Mouse (Mus musculus) bone marrow macrophage, adult 2 months (primary cell): Measurements from ENCODE around the gene Fam98c. TPM values are rescaled to one million over a fixed set of nuclear protein-coding genes. Genes with fewer than 3 reads are reported as not detected.

Experiments used
- H3K27ac ChIP-seq: 2 replicates; pipeline ENCODE4 v1.5.1; 2012; ENCODE audit warnings: low read depth, low read length; ENCODE audit not compliant: insufficient read depth
- H3K4me1 ChIP-seq: 2 replicates; pipeline ENCODE4 v1.6.1; 2012; ENCODE audit warnings: low read length; ENCODE audit not compliant: control insufficient read depth, insufficient read depth
- H3K4me3 ChIP-seq: 2 replicates; pipeline ENCODE4 v1.5.1; 2012; ENCODE audit warnings: mild to moderate bottlenecking, low read length, moderate library complexity; ENCODE audit not compliant: insufficient read depth
- CTCF ChIP-seq: IDR thresholded peaks from 2 replicates; pipeline ENCODE4 v1.5.1; 2012; ENCODE audit warnings: low read depth, mild to moderate bottlenecking, low read length, moderate library complexity
- POLR2A ChIP-seq: IDR thresholded peaks from 2 replicates; pipeline ENCODE4 v1.6.1; 2012; ENCODE audit warnings: mild to moderate bottlenecking, low read depth, low read length, borderline replicate concordance
- polyA plus RNA-seq: library from polyadenylated mRNA; stranded (reverse); fragments of >200 nt; gene quantifications from 2 replicates; pipeline ENCODE4 v1.2.4, GENCODE M21; 2012; ENCODE audit not compliant: missing spikeins, insufficient read depth, insufficient read length

The Fam98c gene
- polyA plus RNA-seq, 1 experiment, result 30.1 TPM

DNA sequence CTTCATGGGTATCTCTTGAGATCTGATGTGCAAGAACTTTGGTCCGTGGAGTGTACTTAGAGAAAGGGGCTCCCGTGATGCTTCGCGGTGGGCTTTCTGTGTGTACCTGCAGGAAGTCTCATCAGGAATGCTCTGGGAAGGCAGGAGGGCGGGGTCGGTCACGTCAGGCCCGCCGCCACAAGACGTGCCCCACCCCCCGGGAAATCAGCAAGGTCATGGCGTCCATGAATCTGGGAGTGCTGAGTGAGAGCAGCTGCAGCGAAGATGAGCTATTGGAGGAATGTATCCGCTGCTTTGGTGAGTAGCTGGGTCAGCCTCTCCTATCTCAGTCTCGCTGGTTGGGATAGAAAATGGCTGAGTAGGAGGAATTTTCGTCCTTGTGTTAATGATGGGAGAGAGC, 18.6 kb downstream of the Fam98c start:
- Histone ChIP-seq H3K27ac (no peak overlapping the region), H3K4me1 (peaks cover 16% of the 10 kb centered on the region), H3K4me3 (no peak overlapping the region)
- no peak for TF ChIP-seq POLR2A
- no peak for TF ChIP-seq CTCF

DNA sequence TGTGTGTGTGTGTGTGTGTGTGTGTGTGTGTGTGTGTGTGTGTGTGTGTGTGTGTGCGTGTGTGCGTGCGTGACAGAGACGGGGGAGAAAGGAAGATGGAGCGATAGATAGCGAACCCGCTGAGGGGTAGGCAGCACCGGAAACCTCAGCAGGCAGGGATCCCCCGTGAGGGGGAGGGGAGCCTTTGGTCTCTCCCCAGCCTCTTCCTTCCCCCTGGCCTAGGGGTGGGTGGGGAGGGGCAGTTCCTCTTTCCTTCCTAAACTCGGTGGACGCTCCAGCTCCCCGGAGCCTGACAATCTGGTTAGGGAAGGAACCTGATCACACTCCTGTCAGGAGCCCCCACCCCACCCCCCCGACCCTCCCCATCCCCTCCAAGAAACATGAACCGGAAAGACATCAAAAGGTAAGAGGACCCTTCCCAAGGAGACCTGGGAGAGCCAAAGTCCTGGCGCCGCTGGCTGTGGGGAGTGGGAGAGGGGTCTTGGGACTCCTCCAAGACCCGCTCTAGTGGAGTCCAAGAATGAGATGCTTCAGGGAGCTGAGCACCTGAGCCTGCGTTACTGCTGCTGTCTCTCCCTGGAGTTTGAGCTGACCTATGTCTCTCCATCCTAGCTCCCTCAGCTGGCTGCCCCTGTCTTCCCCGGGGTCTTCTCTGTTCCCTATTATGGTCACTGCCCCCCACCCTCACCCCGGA, 21.2 kb downstream of the Fam98c start, which contains the start of gene Rasgrp4:
Gene Rasgrp4 (plus strand): TSS at position 159 of the 694 bp plus-strand sequence.
- TF ChIP-seq CTCF, result no peak
- no peak for TF ChIP-seq POLR2A
- Histone ChIP-seq H3K4me3 (peak within 1 kb of the TSS; percentile 53), H3K4me1 (peaks cover 16% of the 10 kb centered on the region), H3K27ac (no peak within 1 kb of the TSS)

DNA sequence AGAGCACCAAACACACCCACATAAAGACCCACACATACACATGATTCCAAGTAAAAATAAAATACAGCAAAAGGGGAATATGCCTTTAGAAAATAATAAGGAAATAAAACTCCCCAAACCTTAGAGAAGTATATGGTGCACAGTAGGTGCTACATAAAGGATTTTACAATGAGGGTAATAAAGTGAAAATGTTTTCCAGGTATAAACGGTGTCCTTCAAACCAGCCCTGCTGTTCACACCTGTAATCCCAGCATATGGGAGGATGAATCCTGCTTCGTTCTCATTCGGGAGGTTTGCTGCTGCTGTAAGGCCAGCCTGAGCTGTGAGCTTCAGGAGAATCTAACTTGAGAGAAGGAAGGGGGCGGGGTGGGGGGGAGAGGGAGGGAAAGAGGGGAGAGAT, 21.8 kb downstream of the Fam98c start:
- H3K4me1 ChIP-seq, result peaks cover 16% of the 10 kb centered on the region
- peak overlapping the region; percentile 43 for H3K4me3 ChIP-seq
- no peak for TF ChIP-seq POLR2A
- TF ChIP-seq CTCF, result no peak
- H3K27ac ChIP-seq, result no peak overlapping the region

DNA sequence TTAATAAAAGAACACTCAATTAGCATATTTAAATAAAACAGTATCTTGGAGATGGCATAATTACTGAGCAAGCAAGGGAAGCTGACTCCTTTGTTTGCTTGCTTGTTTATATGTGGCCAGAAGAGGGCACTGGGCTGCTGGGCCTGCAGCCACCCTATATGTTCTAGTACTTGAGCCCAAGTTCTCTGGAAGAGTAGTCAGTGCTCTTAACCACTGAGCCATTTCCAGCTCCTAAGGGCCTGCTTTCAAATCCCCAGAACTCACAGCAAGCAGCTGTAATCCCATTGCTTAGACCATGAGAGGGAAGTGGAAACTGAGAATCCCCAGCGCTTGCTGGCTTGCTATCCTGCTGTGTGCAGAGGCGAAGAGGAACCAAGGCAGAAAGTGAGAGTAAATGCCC, 27.3 kb downstream of the Fam98c start:
- no peaks in the 10 kb centered on the region for H3K4me1 ChIP-seq

DNA sequence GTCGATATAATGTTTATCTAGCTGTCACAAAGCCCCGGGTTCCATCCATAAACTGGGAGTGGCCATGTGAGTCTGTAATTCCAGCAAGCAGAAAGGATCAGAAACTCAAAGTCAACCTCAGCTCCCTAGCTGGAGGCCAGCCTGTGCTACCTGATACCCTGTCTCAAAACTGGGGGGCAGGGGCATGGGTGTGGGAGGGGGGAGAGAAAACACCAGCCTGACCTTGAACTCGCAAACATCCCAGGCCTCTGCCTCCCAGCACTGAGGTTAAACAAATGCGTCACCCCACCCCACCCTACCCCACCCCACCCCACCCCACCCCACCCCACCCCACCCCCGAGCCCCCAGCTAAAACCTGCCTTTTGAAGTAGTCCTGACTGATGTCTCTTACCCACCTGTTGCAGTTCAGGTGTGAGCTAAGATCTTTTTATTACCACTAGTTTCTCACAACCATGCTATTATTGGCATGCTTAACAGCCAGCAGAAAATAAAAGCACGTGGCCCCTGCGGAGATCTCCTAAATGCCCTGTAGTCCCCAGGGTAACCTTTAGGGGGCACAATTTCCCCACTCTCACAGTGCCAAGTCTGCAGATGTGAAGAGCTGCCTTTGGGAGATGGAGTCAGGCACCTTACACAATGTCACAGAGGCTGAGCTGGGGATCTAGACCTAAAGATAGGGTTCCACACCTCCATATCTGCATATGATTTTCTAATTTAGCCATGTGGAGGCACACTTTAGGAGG, 29.7 kb downstream of the Fam98c start:
- TF ChIP-seq CTCF (peak; percentile 74), POLR2A (no peak)
- Histone ChIP-seq H3K27ac (no peak overlapping the region), H3K4me1 (no peaks in the 10 kb centered on the region)

More for the DNA sequence above, 27.3 kb downstream of the Fam98c start:
- H3K4me3 ChIP-seq, result no peak overlapping the region
- 0 out of 2 replicates have a peak overlapping the region, but pooled peaks have one; percentile 3 for H3K27ac ChIP-seq
- TF ChIP-seq CTCF (peak; percentile 57), POLR2A (no peak)

DNA sequence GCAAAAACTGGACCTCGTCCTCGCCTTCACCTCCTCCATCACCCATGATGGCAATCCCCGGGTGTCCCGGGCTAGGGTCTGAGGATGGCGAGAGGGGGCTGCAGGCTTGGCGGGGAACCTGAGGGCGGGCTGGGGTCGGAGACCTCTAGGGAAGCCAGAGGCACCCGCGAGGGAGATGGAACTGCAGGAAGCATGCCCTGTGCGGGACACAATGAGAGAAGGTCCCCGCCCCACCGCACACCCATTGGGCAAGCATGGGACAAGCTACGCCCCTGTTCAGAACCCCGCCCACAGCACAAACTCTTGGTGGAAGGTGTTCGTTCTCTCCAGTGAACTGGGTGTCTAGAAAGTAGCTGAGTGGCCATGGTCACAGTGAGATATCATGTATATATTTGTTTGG, 31.1 kb downstream of the Fam98c start, which contains the start of gene Ryr1:
Gene Ryr1 (minus strand): TSS at position 210 of the 400 bp plus-strand sequence.
- Histone ChIP-seq H3K27ac (no peak within 1 kb of the TSS), H3K4me1 (no peaks in the 10 kb centered on the region), H3K4me3 (peak within 1 kb of the TSS; percentile 39; the same call in 1 of the 2 replicates)
- TF ChIP-seq POLR2A (no peak), CTCF (no peak)

More for the DNA sequence above, 29.7 kb downstream of the Fam98c start:
- no peak overlapping the region for H3K4me3 ChIP-seq

DNA sequence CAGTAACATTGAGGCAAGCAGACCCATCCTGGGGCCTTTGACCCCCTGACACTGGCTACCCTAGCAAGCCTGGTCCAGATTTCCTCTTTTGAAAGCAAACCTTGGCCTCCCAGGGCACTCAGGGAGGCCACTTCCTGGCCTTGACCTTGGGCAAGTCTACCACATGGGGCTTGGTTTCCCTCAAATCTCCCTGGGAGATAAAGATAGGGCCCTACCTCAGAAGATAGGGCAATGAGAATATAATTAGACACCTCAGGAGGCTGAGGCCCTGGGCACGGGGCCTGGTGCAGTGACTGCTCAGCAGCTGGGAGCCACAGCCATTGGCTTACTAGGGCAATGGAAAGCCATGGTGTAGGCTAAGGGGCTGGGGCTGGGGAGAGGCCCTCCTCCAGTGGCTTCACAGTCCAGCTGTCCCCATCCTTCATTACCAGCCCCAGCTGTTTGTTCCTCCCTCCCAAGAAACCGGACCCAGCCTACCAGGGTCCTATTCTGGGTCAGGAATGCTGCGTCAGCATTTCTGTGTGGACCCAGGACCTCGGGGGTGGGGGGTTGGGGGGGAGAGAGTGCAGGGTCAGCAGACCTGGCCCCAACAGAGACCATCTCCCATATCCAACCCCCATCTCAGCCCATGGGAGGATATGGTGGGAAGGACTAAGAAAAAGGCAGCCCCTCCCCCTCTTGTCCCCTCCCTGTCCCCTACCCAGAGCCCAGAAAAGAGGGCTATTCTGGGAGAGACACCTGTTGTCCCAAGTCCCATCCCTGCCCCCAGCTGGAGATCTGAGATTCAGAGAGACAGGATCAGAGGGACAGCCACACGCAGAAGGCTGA, 32.3 kb downstream of the Fam98c start:
- Histone ChIP-seq H3K27ac (no peak overlapping the region), H3K4me3 (no peak overlapping the region), H3K4me1 (no peaks in the 10 kb centered on the region)
- TF ChIP-seq POLR2A, result no peak
- no peak for TF ChIP-seq CTCF

DNA sequence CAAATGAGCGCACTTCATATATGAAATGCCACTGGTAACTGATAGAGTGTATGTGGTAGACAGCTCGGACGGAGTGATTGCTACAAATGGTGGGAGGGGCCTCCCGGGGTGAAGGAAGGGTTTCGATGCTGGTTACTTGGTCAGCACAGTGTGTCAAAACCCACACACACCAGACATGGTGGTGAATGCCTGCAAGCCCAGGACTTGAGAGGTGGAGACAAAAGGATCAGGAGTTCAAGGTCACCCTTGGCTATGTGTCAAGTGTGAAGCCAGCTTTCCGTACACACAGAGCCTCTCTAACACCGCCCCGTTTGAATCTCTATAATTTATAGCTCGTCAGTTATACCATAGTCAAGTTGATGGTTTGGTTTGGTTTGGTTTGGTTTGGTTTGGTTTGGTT, 33.2 kb downstream of the Fam98c start:
- H3K4me3 ChIP-seq, result no peak overlapping the region
- H3K27ac ChIP-seq, result no peak overlapping the region
- no peaks in the 10 kb centered on the region for H3K4me1 ChIP-seq
- no peak for TF ChIP-seq CTCF

DNA sequence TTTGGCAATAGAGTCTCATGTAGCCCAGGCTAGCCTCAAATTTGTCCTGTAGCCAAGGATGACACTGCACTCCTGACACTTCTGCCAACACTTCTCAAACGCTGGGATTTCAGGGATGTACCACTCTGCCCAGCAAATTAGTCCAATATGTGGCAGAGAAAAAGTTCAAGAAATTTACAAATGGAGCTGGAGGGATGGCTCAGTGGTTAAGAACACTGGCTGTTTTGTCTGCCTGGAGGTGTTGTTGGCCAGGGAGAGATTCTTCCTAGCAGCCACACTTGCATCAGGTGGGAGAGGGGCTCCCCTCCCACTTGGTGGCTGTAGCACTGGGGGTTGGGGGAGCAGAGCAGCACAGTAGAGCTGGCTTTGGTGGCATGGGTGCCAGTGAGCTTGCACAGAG, 36.5 kb downstream of the Fam98c start:
- no peak for TF ChIP-seq CTCF
- no peak for TF ChIP-seq POLR2A
- no peak overlapping the region for H3K27ac ChIP-seq
- no peak overlapping the region for H3K4me3 ChIP-seq
- no peaks in the 10 kb centered on the region for H3K4me1 ChIP-seq
